Mouse (Mus musculus) gastrocnemius, postnatal 14 days (tissue): ENCODE data around the gene Dcst2. TPM values are rescaled to one million over a fixed set of nuclear protein-coding genes. Genes with fewer than 3 reads are reported as not detected.

ENCODE experiments used
- DNase-seq: peaks from one replicate; pipeline ENCODE4 v3.0.0; 2021; ENCODE audit warnings: mixed read lengths
- intact Hi-C: fragments of 180-260 bp; cut with DNase I; formaldehyde crosslinking; loops from one replicate; pipeline ENCODE4 v1.15.1; 2025; ENCODE audit warnings: low total_unique reads
- total RNA-seq, 2 experiments: library from RNA; stranded (reverse); gene quantifications; 2 replicates each; pipeline ENCODE4 v1.2.3; 2021

Gene Dcst2
- total RNA-seq, 2 experiments from 2014 or later: not detected

- intact Hi-C loops: no loop called here
These were observed 10.5 kb upstream of the Dcst2 start for GRCm38 (mm10) chr3:89351271-89351670.

GRCm38 (mm10) chr3:89354816-89355511 is 6.8 kb upstream of the Dcst2 start:
- intact Hi-C loops: loop anchor here (5.0 kb wide), 1 partner anchor 38 kb away; no protein-coding TSS in a partner anchor
- peak; percentile 81 for DNase-seq

More at GRCm38 (mm10) chr3:89351271-89351670, 10.5 kb upstream of the Dcst2 start:
- DNase-seq: no peak

DNA sequence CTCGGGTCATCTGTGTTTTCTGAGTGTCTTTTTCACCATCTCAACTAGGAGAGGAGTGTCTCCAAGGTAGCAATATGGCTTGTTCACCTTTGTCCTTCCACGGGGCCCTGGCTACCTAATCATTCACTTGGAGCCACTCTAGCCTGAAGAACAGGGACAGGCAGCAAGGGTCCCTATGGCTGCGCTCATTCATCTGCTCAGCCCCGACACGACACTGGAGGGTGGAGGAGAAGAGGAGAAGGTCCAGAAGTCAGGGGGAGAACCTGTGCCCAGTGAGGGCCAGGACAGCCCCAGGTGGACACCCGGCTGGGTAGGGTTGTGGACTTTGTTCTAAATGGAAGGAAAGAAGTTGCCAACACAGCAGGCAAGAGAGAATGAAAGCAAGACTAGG is 6.3 kb upstream of the Dcst2 start:
- no peak for DNase-seq
- intact Hi-C loops: loop anchor here (5.0 kb wide), 1 partner anchor 38 kb away; no protein-coding TSS in a partner anchor

GRCm38 (mm10) chr3:89356029-89356428 is 5.7 kb upstream of the Dcst2 start:
- intact Hi-C loops: loop anchor here (5.0 kb wide), 1 partner anchor 39 kb away; no protein-coding TSS in a partner anchor
- no peak for DNase-seq

DNA sequence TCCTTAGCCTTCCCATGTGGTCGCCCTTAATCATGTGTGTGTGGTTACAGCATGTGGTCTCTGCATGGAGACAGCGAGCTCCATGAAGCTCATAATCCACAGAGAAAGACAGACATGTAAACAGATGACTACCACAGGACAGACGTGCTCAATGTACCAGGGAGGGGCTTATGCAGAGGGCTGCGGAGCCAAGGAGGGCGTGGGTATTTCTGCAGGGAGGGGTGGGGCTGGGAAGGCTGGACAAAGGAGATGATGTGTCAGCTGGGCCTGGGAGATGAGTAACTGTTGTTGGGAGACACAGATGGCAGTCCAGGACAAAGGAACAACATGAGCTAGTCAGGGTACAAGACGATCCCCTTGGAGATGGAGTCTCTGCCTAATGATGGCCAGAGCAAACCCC is 2.1 kb upstream of the Dcst2 start:
- intact Hi-C loops: loop anchor here (5.0 kb wide), 1 partner anchor 42 kb away; no protein-coding TSS in a partner anchor
- DNase-seq: no peak

DNA sequence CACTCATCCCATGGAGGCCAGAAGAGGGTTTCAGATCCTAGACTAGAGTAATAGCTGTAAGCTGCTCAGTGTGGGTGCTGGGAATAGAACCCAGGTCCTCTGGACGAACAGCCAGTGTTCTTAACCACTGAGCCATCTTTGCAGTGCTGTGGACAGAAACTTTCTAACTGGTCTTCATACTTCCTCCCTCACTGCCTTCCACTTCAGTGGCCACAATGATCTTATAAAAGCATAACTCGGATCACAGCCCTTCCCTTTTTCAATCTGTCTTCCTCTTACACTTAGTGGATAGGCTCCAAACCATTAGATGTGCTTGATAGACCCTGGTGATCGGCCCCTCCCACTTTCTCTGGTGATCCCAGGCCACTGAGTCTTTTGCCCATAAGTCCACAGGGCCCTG is 1.5 kb upstream of the Dcst2 start:
- intact Hi-C loops: no loop called here

DNA sequence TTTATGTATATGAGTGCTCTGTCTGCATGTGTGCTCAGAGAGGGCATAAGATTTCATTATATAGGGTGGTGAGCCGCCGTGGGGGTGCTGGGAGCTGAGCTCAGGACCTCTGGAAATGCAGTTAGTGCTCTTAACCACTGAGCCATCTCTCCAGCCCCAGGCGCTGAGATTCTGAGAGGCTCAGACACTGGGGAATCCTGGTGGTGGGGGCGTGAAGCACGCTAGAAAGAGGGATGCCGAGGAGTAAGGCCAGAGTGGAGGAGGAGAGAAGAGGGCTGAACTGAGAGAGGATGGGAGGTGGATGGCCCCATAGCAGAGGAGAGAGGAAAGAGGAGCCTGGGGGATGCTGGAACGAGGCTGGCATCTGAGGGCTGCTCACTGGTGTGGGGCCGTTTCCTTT is 2.9 kb downstream of the Dcst2 start:
- intact Hi-C loops: no loop called here
- no peak for DNase-seq

More for the DNA sequence above, 1.5 kb upstream of the Dcst2 start:
- no peak for DNase-seq

DNA sequence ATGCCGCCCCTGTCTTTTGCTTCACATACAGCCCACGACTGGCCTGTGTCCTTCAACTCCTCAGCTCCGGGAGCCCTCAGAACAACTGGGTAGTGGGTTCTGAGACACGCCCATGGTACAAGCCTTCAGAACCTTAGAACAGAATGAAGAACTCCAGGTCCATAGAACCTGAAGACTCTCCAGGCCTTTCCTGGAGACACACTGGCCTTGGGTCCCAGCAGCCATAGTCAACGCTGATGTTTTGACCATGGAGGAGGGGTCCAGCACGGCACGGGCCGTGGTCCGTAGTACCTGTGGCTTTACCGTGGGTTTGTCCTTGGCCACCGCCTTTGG is 3.3 kb downstream of the Dcst2 start, which contains the start of gene Dcst1:
Dcst1 (minus strand) TSS at position 101 of the 333 bp plus-strand sequence.
- intact Hi-C loops: no loop called here
- DNase-seq: no peak

DNA sequence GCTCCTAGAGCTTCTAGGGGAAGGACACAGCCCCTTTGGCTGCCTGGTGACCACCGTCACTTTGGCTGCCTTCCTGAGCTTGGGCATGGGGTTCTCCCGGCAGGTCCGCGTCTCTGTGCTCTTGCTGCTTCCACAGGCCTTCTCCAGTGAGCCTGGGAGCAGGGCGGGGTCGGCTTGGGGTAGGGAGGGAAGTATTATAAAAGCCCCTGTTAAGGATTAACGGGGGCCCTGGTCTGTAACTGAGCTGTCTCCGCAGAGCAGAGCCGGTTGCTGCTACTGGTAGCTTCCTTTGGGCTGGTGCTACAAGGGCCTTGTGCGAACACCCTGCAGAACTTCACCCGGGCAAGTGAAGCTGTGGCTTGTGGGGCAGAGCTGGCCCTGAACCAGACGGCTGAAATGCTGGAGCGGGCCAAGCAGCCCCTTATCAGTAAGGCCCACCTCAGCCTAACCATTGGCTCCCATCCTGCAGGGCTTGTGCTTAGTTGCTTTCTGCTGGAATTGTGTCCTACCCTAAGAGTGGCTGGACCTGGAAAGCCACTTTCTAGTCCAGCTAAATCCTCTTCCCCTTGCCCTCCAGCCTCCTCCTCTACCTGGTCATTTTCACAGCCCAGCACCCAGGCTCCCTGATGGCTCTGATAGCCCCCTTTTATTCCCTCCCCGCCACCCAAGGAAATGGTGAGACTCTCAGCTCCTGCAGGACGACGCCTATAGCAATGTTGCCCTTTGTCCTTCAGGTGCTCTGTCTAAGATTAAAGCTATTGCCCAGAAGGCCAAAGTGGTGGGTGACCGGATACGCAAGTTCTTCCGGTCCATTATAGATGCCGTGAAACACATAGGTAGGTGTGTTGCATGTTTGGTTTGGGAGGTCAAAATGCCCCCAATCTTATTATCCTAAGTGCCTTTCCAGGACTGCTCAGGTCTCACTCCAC is 4.0 kb downstream of the Dcst2 start:
- intact Hi-C loops: no loop called here
- DNase-seq: no peak

GRCm38 (mm10) chr3:89367338-89367737 is 5.6 kb downstream of the Dcst2 start:
- intact Hi-C loops: no loop called here
- DNase-seq: no peak

DNA sequence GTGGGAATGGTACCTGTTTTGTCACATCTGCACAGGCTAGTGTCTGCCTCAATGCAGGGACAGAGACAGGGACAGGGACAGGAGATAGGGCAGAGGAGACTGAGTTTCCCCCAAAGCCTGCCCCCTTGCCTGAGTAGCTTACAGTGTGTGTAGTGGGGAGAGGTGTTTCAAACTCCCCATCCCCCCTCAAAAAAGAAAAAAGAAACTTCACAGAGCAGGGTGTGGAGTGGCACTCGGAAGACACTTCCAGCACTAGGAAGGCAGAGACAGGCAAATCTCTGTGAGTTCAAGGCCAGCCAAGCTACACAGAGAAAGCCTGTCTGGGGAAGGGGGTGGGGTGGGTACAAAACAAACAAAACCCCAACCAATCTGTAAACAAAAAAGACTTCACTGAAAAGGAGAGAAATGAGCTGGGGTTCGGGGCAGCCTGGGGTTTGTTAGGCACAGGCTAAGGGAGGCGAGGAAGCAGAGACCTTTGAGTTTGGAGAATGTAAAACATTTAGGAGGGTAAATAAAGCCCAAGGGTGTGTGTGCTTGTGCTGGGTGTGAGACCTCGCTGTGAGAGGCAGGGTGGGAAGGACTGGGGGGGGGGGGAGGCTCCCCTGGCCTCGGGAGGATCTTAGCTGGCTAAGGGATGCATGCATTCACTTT is 11.9 kb downstream of the Dcst2 start:
- no peak for DNase-seq
- intact Hi-C loops: loop anchor here (10.0 kb wide), 1 partner anchor 111 kb away; no protein-coding TSS in a partner anchor

GRCm38 (mm10) chr3:89377831-89378230 is 16.1 kb downstream of the Dcst2 start:
- intact Hi-C loops: loop anchor here (10.0 kb wide), 1 partner anchor 107 kb away; no protein-coding TSS in a partner anchor
- no peak for DNase-seq

DNA sequence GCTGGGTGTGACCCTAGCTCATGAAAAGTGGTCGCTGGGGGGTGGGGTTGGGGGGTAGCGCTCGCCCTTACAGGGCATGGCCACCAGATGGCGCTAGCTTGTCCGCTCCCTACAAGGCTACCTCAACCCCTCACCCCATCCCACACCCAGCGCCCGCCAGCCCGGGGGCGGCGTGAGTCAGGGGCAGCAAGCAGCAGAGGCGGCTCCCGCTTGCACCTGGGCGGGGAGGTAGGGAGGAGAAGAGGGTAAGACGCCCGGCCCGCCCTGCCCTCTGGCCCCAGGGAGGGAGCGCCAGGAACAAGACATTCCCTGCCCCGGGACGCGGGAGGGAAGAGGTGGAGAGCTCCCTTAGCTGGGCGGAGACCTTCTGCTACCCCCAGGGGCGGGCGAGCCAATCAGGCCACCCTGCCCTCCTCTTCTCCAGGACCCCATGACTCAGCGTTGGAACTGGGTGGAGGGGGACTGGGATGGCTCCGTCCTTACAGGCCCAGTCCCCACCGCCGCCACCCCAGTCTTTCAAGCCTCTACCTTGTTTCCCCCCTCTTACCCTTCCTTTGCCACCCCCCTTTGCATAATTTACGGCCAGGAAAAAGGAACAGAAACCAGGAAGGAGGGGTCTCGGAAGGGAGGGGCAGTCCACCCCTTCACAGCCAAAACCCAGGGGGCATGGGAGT is 16.8 kb downstream of the Dcst2 start:
- intact Hi-C loops: loop anchor here (10.0 kb wide), 1 partner anchor 106 kb away; no protein-coding TSS in a partner anchor
- peak; percentile 78 for DNase-seq

DNA sequence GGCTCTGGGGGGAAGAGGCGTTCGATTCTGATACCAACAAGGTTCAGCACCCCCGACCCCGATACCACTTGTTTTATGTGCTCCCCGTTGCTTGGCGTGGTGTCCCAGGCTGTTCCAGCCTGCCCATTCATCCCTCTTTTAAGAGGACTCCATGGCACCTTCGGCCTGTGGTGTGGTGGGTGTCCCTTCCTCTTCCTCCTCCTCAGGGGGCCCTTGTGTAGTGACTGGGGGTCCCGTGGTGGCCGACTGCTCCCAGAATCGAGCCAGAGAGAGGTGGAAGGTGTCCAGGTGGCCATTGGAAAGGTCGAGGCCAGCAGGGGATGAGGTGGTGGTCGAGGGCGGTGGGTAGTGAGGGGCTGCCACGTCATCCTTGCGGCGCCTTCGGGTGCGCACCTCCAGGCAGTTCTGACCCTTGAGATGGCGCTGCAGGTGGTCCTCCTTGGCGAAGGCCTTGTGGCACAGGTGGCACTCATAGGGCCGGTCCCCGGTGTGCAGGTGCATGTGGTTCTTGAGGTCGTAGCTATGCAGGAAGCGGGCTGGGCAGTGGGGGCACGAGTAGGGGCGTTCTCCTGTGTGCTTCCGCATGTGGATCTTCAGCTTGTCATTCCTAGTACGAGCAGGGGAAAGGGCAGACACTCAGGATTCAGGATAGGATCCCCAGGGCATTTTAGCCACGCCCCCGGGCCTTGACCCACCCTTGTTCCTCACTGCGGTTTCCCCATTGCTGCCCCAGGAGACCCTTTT is 17.8 kb downstream of the Dcst2 start:
- intact Hi-C loops: loop anchor here (10.0 kb wide), 1 partner anchor 105 kb away; no protein-coding TSS in a partner anchor
- no peak for DNase-seq

DNA sequence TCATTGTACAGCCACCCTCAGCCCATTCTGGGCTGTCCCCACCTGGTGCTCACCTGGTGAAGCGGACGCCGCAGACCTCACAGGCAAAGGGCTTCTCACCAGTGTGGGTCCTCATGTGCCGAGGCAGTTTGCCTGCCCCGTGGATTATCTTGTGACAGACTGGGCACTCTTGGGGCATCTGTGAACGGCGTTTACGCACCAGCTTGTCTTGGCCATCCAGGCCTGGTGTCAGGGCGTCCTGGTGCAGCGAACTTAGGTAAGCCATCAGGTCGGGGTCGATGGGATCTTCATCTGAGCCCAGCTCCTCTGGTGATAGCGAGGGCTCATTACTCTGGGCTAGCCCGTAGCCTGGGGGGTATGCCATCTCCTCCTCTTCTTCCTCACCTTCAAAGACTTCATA is 18.5 kb downstream of the Dcst2 start:
- DNase-seq: no peak
- intact Hi-C loops: no loop called here

- intact Hi-C loops: no loop called here
These were observed 18.9 kb downstream of the Dcst2 start for GRCm38 (mm10) chr3:89380711-89381110.

GRCm38 (mm10) chr3:89381233-89381632 is 19.5 kb downstream of the Dcst2 start:
- intact Hi-C loops: no loop called here
- DNase-seq: no peak

More at GRCm38 (mm10) chr3:89380711-89381110, 18.9 kb downstream of the Dcst2 start:
- DNase-seq: no peak
